Mouse (Mus musculus) kidney, adult 2 months (tissue): ENCODE data around the gene Slc9a3r1. TPM values are rescaled to one million over a fixed set of nuclear protein-coding genes. Genes with fewer than 3 reads are reported as not detected.

Source experiments
- DNase-seq: peaks from one replicate; pipeline ENCODE4 v3.0.0; 2021
- H3K27ac ChIP-seq: fragments of 200-500 bp; 2 replicates; pipeline ENCODE4 v1.5.1; 2012; ENCODE audit warnings: low read depth, low read length, control low read depth, inconsistent platforms; ENCODE audit not compliant: insufficient read depth
- H3K27me3 ChIP-seq: fragments of 200-500 bp; replicated peaks from 2 replicates; pipeline ENCODE4 v1.6.1; 2012; ENCODE audit warnings: mild to moderate bottlenecking, moderate library complexity, low read length, inconsistent platforms; ENCODE audit not compliant: control insufficient read depth, insufficient read depth
- H3K36me3 ChIP-seq: fragments of 200-500 bp; 2 replicates; pipeline ENCODE4 v1.6.1; 2012; ENCODE audit warnings: mild to moderate bottlenecking, moderate library complexity, low read length, inconsistent platforms; ENCODE audit not compliant: control insufficient read depth, insufficient read depth
- H3K4me1 ChIP-seq: fragments of 200-500 bp; 2 replicates; pipeline ENCODE4 v1.6.1; 2011; ENCODE audit warnings: low read length; ENCODE audit not compliant: control insufficient read depth, insufficient read depth
- H3K4me3 ChIP-seq: fragments of 200-500 bp; 2 replicates; pipeline ENCODE4 v1.5.1; 2011; ENCODE audit warnings: mild to moderate bottlenecking, low read depth, low read length, control low read depth; ENCODE audit not compliant: insufficient read depth
- CTCF ChIP-seq: fragments of 200-500 bp; conservative IDR thresholded peaks from 2 replicates; pipeline ENCODE4 v1.5.1; 2011; ENCODE audit warnings: low read depth, mild to moderate bottlenecking, control low read depth, low read length, moderate library complexity, mixed read lengths; ENCODE audit not compliant: insufficient read depth, insufficient read length
- POLR2A ChIP-seq: fragments of 200-500 bp; IDR thresholded peaks from one replicate; pipeline ENCODE4 v1.6.1; 2011; ENCODE audit warnings: low read depth, low read length, control low read depth
- WGBS: fragments of 180-500 bp; shearing (Covaris S2); methylation state at CpG from one replicate; pipeline ENCODE4 v1.1.7; 2018; 5-methylcytosine and 5-hydroxymethylcytosine counted together
- polyA plus RNA-seq: library from polyadenylated mRNA; depleted of rRNA; stranded (reverse); fragments of >200 nt; gene quantifications from 2 replicates; pipeline ENCODE4 v1.2.3, GENCODE M21; 2012

Slc9a3r1 gene
- polyA plus RNA-seq, 1 experiment, result 239 TPM

DNA sequence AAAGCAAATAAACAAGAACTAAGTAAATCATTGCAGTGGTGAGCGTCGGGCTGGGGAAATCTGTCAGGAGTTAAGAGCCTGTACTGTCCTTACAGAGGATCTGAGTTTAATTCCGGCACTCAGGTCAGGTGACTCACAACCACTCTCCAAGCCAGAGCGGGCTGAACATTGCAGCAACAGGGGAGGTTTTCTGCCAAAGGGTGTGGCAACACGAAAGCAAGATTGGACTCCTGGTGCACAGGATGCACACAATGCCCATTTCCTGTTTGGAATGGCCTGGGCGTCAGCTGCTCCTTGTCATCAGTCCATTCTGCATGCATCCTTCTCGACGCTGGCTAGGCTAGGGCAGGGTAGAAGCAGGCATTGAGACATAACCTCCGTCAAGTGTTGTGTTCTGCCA, 56.1 kb downstream of the Slc9a3r1 start:
- WGBS, result 34% methylated on average over 9 of the region's 9 CpGs
- H3K27me3 ChIP-seq, result no peaks in the 10 kb centered on the region
- peaks cover 4% of the 10 kb centered on the region; the same call in 1 of the 2 replicates for H3K4me1 ChIP-seq
- peak; percentile 54 for DNase-seq
- no peaks in the 10 kb centered on the region for H3K36me3 ChIP-seq
- no peak overlapping the region; the same call in 1 of the 2 replicates for H3K27ac ChIP-seq
- TF ChIP-seq POLR2A, result no peak
- H3K4me3 ChIP-seq, result no peak overlapping the region

DNA sequence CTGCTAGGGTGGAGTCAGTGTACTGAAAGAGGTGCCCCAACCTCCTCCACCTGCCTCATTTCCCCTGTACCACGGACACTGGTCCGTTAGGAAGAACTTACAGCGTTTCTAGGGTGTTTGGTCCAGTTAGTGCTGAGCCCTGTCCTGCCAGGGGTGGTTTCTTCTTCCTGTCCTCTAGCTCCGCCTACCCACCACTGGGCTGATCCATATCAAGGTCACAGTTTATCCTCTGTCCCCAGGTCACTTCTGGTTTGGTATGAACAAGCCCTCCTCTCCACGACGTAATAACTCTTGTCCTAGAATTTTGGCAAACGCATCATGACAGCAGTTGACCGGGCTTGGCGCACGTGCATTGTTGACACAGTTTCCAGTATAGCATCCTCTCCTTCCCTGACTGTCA, 56.5 kb downstream of the Slc9a3r1 start:
- Histone ChIP-seq H3K27me3 (no peaks in the 10 kb centered on the region), H3K27ac (no peak overlapping the region; the same call in 1 of the 2 replicates), H3K4me3 (no peak overlapping the region), H3K4me1 (peaks cover 4% of the 10 kb centered on the region; the same call in 1 of the 2 replicates), H3K36me3 (no peaks in the 10 kb centered on the region)
- TF ChIP-seq CTCF (no peak), POLR2A (no peak)
- DNase-seq, result peak; percentile 6
- WGBS, result 84% methylated on average over 10 of the region's 10 CpGs

DNA sequence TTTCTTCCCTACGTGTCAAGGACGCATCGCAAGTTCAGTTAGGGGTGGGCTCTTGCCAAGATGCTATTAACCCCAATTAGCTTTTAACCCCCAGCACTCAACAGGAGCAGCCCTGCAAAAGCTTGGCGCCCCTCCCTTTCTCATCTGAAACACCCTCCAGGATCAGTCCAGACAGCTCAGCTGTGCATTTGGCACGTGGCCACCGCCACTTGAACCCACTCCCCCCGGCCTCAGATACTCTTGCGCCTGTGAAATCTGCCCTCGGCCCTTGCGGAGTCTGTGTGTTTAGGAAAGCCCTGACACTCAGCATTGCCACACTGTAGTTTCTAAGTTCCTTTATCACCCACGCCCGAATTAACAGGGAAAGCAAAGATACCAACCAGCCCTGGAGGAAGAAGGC, 58.9 kb downstream of the Slc9a3r1 start:
- Histone ChIP-seq H3K27ac (no peak overlapping the region), H3K27me3 (no peaks in the 10 kb centered on the region), H3K36me3 (no peaks in the 10 kb centered on the region), H3K4me3 (no peak overlapping the region), H3K4me1 (peaks cover 4% of the 10 kb centered on the region; the same call in 1 of the 2 replicates)
- 63% methylated on average over 12 of the region's 12 CpGs for WGBS
- TF ChIP-seq POLR2A (no peak), CTCF (no peak)
- DNase-seq, result peak; percentile 23

DNA sequence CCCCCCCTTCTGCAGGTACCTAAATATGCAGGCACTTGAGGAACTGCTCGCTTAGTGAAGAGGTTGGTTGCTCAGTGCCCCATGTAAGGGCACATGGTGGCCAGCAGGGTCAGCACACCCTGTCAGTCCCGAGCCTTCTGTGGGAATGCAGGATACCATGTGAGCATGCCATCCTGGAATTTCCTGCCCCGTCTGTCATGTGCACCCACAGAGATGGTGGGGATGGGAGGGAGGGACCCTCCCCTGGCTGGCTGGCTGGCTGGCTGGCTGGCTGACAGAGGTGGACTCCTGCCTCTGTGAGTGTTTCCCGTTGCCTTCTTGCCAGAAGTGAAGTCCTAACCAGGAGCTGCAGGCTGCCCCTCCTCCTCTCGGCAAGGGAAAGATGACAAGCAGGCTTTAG, 59.4 kb downstream of the Slc9a3r1 start:
- Histone ChIP-seq H3K4me3 (no peak overlapping the region), H3K27me3 (no peaks in the 10 kb centered on the region), H3K4me1 (peaks cover 4% of the 10 kb centered on the region; the same call in 1 of the 2 replicates), H3K36me3 (no peaks in the 10 kb centered on the region), H3K27ac (no peak overlapping the region)
- TF ChIP-seq CTCF (no peak), POLR2A (no peak)
- WGBS, result 38% methylated on average over 5 of the region's 5 CpGs
- peak; percentile 17 for DNase-seq

DNA sequence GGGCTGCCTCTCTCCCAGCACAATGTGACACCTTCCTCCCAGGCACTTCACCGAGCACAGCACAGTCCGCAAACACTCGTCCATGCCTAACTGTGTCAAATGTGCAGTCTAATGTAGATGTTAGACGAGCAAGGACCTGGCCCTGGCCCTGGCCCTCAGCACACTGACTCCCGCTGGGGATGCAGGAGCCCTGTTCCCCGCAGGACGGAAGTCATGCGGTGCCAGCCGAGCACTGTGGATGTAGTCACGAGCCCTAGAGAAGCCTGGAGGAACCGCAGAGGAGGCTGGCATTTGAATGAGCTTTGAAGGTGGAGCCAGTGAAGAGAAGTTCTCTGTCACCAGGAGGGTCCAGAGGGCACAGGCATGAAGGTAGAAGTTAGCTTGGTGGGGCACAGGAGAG, 60.3 kb downstream of the Slc9a3r1 start:
- H3K27ac ChIP-seq, result no peak overlapping the region
- H3K4me3 ChIP-seq, result no peak overlapping the region
- no peak for DNase-seq
- 82% methylated on average over 11 of the region's 11 CpGs for WGBS
- H3K4me1 ChIP-seq, result peaks cover 4% of the 10 kb centered on the region; the same call in 1 of the 2 replicates
- no peaks in the 10 kb centered on the region for H3K36me3 ChIP-seq
- no peak for TF ChIP-seq POLR2A
- no peak for TF ChIP-seq CTCF
- H3K27me3 ChIP-seq, result no peaks in the 10 kb centered on the region

DNA sequence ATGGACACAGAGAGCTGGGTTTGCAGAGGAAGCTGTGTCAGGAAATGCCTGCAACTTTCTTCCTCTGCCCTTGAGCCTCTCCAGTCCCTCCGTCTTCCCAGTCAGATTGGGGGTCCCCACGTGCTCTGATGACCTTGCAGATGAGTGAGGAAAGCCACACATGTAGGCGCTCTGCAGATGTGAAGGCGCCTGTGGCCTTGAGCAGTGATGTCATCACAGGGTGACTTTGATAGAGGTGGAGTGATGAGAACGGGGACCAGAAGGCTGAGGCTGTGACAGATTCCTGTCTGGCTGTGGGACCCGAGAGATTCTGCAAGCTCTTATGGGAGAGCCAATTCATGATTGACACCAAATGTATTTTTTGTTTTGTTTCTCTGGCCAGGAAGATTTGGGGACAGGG, 60.7 kb downstream of the Slc9a3r1 start:
- H3K27ac ChIP-seq, result no peak overlapping the region
- no peak overlapping the region for H3K4me3 ChIP-seq
- H3K36me3 ChIP-seq, result no peaks in the 10 kb centered on the region
- no peaks in the 10 kb centered on the region for H3K27me3 ChIP-seq
- TF ChIP-seq POLR2A, result no peak
- TF ChIP-seq CTCF, result no peak
- WGBS, result 77% methylated on average over 6 of the region's 6 CpGs
- peaks cover 4% of the 10 kb centered on the region; the same call in 1 of the 2 replicates for H3K4me1 ChIP-seq
- no peak for DNase-seq

DNA sequence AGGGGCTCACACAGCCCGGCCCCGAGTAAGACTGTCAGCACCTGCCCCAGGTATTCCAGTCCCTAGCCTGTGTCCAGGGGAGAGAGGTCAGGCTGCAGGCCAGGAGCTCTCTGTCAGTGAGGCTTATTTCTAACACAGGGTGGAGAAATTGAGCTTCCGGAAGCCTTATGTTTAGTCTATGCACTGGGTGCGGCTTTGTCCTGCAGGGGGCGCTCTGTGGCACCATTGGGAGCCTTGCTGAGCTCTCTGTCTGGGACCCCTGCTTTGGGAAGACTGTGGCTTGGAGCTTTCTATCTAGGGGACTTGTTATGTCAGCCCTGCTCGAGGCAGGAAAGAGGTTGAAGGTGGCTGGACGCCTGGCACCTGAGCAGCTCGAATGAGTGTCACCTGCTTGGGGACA, 61.7 kb downstream of the Slc9a3r1 start:
- no peaks in the 10 kb centered on the region for H3K27me3 ChIP-seq
- no peak for TF ChIP-seq POLR2A
- peak; percentile 49 for TF ChIP-seq CTCF
- H3K27ac ChIP-seq, result no peak overlapping the region
- WGBS, result 52% methylated on average over 8 of the region's 8 CpGs
- H3K36me3 ChIP-seq, result no peaks in the 10 kb centered on the region
- no peak overlapping the region for H3K4me3 ChIP-seq
- DNase-seq, result peak; percentile 24
- H3K4me1 ChIP-seq, result no peaks in the 10 kb centered on the region

DNA sequence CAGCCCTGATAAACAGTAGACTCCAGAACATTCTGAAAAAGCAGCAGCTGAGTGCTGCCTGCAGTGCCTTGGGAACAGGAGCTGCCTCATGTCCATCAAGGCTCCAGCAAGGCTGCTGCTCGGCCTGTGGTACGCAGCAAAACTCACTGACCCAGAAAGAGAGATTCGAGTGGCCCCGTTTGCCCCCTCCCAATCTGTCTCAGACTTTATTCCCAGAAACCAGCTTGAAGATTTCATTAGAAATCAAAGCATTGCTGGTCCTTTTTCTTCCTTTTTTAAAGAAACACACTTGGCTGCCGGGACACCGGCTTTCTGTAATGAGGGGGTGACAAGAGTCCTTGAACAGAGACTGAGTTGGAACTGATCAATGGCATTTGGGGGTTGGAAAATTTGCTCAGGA, 62.2 kb downstream of the Slc9a3r1 start:
- DNase-seq, result no peak
- no peak overlapping the region for H3K27ac ChIP-seq
- H3K4me1 ChIP-seq, result no peaks in the 10 kb centered on the region
- TF ChIP-seq POLR2A (no peak), CTCF (no peak)
- H3K4me3 ChIP-seq, result no peak overlapping the region
- H3K27me3 ChIP-seq, result no peaks in the 10 kb centered on the region
- 61% methylated on average over 6 of the region's 6 CpGs for WGBS
- H3K36me3 ChIP-seq, result no peaks in the 10 kb centered on the region
